Mouse (Mus musculus): Measurements from ENCODE around the gene Ints7. TPM values are rescaled to one million over a fixed set of nuclear protein-coding genes. Genes with fewer than 3 reads are reported as not detected.

Gene Ints7
- total and polyA plus RNA-seq, 2 experiments: 9.5 to 10.9 TPM

DNA sequence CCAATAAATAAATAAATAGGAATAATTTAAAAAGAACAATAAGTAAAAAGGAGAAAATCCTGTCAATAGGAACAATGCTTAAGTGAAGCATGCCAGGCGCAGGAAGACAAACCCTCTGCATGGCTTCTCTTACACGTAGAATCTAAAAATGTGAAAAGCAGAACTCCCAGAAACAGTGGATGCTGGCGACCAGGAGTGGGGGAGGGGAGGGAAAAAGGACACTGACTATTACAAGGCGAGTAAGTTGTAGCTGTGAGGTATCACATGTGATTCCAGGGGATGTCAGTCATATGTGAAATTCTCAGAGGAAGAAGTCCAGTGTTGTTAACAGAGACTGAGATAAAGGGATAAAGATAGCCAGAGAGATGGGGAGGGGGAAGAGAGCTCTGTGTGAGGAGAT lies 67.5 kb downstream of the Ints7 start:
- H3K9ac ChIP-seq (ENCODE audit: low read depth, low read length): no peak overlapping the region
- peaks cover 22% of the 10 kb centered on the region for H3K4me1 ChIP-seq (ENCODE audit: control insufficient read depth, insufficient read depth, low read length)
- no peaks in the 10 kb centered on the region for H3K79me2 ChIP-seq (ENCODE audit: control insufficient read depth, insufficient read depth, low read length)
- H3K27me3 ChIP-seq (ENCODE audit: control insufficient read depth, insufficient read depth, low read length): no peaks in the 10 kb centered on the region
- 86% methylated on average over 4 of the region's 4 CpGs for WGBS
- no peak for DNase-seq (ENCODE audit: extremely low read depth, low read depth, low spot score)
- H3K4me3 ChIP-seq (ENCODE audit: insufficient read depth, low read depth, low read length): no peak overlapping the region
- TF ChIP-seq POLR2A (IDR thresholded peaks at IDR 0.05; ENCODE audit: extremely low read depth, insufficient read depth, low read length) (no peak), CTCF (IDR thresholded peaks at IDR 0.05; ENCODE audit: low read depth, low read length) (no peak)
- no peaks in the 10 kb centered on the region for H3K36me3 ChIP-seq (ENCODE audit: control insufficient read depth, insufficient read depth, low read length)
- no peak overlapping the region for H3K27ac ChIP-seq (replicated peaks; ENCODE audit: insufficient read depth, low read depth, low read length)

DNA sequence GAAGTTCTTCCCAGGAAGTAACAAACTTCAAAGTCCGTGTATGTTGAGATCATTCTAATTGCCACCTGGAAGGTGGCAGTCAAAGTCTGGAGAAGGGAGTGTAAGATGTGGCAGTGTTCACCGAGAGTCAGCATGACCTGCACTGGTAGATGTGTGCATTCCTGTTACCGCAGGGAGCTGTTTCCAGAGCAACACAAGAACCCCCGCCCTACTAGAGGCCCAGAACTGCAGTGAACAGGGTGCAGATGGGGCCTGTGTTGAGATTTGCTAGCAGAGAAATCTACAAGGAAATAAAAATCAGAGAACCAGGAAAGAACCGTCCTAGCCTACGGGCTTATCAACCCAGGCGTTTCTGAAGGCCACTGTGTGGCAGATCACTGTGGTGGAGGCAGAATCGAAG lies 70.5 kb downstream of the Ints7 start:
- WGBS: 77% methylated on average over 8 of the region's 8 CpGs
- H3K79me2 ChIP-seq (ENCODE audit: control insufficient read depth, insufficient read depth, low read length): no peaks in the 10 kb centered on the region
- peaks cover 10% of the 10 kb centered on the region for H3K4me1 ChIP-seq (ENCODE audit: control insufficient read depth, insufficient read depth, low read length)
- H3K27ac ChIP-seq (replicated peaks; ENCODE audit: insufficient read depth, low read depth, low read length): no peak overlapping the region
- no peak overlapping the region for H3K9ac ChIP-seq (ENCODE audit: low read depth, low read length)
- TF ChIP-seq POLR2A (IDR thresholded peaks at IDR 0.05; ENCODE audit: extremely low read depth, insufficient read depth, low read length) (no peak), CTCF (IDR thresholded peaks at IDR 0.05; ENCODE audit: low read depth, low read length) (no peak)
- H3K4me3 ChIP-seq (ENCODE audit: insufficient read depth, low read depth, low read length): no peak overlapping the region
- H3K27me3 ChIP-seq (ENCODE audit: control insufficient read depth, insufficient read depth, low read length): no peaks in the 10 kb centered on the region
- no peak for DNase-seq (ENCODE audit: extremely low read depth, low read depth, low spot score)
- no peaks in the 10 kb centered on the region for H3K36me3 ChIP-seq (ENCODE audit: control insufficient read depth, insufficient read depth, low read length)

DNA sequence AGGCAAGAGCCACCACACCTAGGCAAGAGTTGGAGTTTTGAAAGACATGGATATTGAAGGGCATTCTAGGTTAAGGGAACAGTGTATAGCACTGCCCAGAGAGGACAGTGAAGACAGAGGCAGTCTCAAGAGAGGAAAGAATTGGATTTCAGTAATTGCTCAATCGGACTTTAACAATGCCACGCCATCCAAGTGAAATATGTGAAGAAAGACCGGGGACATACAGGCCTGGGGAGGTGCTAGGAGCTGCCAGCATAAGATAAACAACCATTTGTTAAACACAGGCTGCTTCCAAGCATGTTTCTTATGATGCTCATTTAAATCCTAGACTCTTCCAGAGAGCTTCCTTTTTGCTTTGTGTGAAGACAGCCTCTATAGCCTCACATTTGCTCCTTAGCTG lies 72.2 kb downstream of the Ints7 start:
- WGBS: 19% methylated on average over 3 of the region's 3 CpGs
- Histone ChIP-seq H3K4me1 (ENCODE audit: control insufficient read depth, insufficient read depth, low read length) (peaks cover 5% of the 10 kb centered on the region; the same call in 1 of the 2 replicates), H3K4me3 (ENCODE audit: insufficient read depth, low read depth, low read length) (no peak overlapping the region), H3K27me3 (ENCODE audit: control insufficient read depth, insufficient read depth, low read length) (no peaks in the 10 kb centered on the region), H3K79me2 (ENCODE audit: control insufficient read depth, insufficient read depth, low read length) (no peaks in the 10 kb centered on the region), H3K27ac (replicated peaks; ENCODE audit: insufficient read depth, low read depth, low read length) (no peak overlapping the region), H3K36me3 (ENCODE audit: control insufficient read depth, insufficient read depth, low read length) (no peaks in the 10 kb centered on the region), H3K9ac (ENCODE audit: low read depth, low read length) (no peak overlapping the region)
- DNase-seq (ENCODE audit: extremely low read depth, low read depth, low spot score): peak; percentile 64
- TF ChIP-seq CTCF (IDR thresholded peaks at IDR 0.05; ENCODE audit: low read depth, low read length) (no peak), POLR2A (IDR thresholded peaks at IDR 0.05; ENCODE audit: extremely low read depth, insufficient read depth, low read length) (no peak)

DNA sequence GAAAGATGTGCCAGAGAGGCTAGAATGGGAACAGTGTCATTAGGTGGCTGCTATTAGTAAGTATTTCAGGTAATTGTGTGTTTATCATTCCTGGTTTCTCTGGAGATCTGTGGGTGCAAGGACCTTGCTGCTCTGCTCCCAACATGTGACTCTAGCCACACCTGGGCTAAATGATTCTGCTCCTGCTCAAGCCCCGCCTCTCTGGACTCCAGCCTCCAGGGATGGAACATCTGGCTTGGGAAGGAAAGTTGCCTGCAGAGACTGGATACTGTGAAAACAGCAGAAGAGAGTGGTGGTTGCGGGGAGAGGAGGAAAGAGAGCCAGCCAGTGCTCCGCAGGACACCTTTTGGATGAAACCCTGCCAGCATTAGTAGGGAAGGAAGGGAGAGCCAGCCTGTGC lies 84.0 kb downstream of the Ints7 start:
- no peak overlapping the region for H3K27ac ChIP-seq (replicated peaks; ENCODE audit: insufficient read depth, low read depth, low read length)
- H3K79me2 ChIP-seq (ENCODE audit: control insufficient read depth, insufficient read depth, low read length): no peaks in the 10 kb centered on the region
- peaks cover 5% of the 10 kb centered on the region; the same call in 1 of the 2 replicates for H3K4me1 ChIP-seq (ENCODE audit: control insufficient read depth, insufficient read depth, low read length)
- H3K27me3 ChIP-seq (ENCODE audit: control insufficient read depth, insufficient read depth, low read length): no peaks in the 10 kb centered on the region
- TF ChIP-seq POLR2A (IDR thresholded peaks at IDR 0.05; ENCODE audit: extremely low read depth, insufficient read depth, low read length) (no peak), CTCF (IDR thresholded peaks at IDR 0.05; ENCODE audit: low read depth, low read length) (no peak)
- WGBS: 88% methylated on average over 3 of the region's 3 CpGs
- DNase-seq (ENCODE audit: extremely low read depth, low read depth, low spot score): peak; percentile 29
- no peak overlapping the region for H3K4me3 ChIP-seq (ENCODE audit: insufficient read depth, low read depth, low read length)
- H3K36me3 ChIP-seq (ENCODE audit: control insufficient read depth, insufficient read depth, low read length): no peaks in the 10 kb centered on the region
- no peak overlapping the region for H3K9ac ChIP-seq (ENCODE audit: low read depth, low read length)

DNA sequence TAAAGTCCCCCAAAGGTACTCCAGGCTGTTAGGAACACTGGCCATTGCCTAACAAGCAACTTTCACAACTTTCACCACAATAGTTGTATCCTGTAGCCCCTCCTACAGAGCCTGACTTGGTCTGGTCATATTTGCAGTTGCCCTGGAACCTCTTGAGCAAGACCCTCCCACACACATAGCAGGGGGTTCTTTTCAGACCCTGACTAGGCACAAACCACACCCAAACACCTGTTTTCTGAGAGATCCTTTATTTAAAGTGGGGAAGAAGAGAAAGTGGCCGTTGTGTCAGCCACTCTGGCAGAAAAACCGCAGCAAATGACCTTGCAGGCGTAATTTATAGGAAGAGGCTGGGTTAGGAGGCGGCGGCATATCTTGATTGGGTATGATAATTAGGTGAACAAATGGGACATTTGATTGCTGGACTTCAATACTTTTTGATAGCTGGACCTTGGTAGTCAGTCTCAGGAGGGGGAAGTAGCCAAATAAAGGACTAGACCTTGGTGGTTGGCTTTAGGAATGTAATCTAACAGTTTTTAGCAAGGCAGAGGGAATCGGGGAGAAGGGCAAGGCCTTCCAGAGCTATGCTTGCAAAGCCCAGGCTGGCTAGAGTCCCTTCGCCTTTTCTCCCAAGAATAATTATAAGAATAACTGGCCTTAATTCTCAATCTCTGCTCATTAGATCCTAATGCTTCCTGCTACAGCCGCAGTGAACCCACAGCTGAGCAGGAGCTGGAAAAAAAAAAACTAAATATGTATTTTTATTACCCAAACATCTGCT lies 85.8 kb downstream of the Ints7 start:
- TF ChIP-seq POLR2A (IDR thresholded peaks at IDR 0.05; ENCODE audit: extremely low read depth, insufficient read depth, low read length): no peak
- no peak for TF ChIP-seq CTCF (IDR thresholded peaks at IDR 0.05; ENCODE audit: low read depth, low read length)
- peak; percentile 22 for DNase-seq (ENCODE audit: extremely low read depth, low read depth, low spot score)
- peaks cover 5% of the 10 kb centered on the region; the same call in 1 of the 2 replicates for H3K4me1 ChIP-seq (ENCODE audit: control insufficient read depth, insufficient read depth, low read length)
- no peak overlapping the region for H3K4me3 ChIP-seq (ENCODE audit: insufficient read depth, low read depth, low read length)
- H3K36me3 ChIP-seq (ENCODE audit: control insufficient read depth, insufficient read depth, low read length): no peaks in the 10 kb centered on the region
- H3K9ac ChIP-seq (ENCODE audit: low read depth, low read length): no peak overlapping the region
- no peaks in the 10 kb centered on the region for H3K79me2 ChIP-seq (ENCODE audit: control insufficient read depth, insufficient read depth, low read length)
- H3K27ac ChIP-seq (replicated peaks; ENCODE audit: insufficient read depth, low read depth, low read length): no peak overlapping the region
- WGBS: 53% methylated on average over 8 of the region's 8 CpGs
- no peaks in the 10 kb centered on the region for H3K27me3 ChIP-seq (ENCODE audit: control insufficient read depth, insufficient read depth, low read length)

All from liver, adult 2 months (tissue).